ENCODE assay signal across 16 mouse cellular contexts in the genomic region with DNA sequence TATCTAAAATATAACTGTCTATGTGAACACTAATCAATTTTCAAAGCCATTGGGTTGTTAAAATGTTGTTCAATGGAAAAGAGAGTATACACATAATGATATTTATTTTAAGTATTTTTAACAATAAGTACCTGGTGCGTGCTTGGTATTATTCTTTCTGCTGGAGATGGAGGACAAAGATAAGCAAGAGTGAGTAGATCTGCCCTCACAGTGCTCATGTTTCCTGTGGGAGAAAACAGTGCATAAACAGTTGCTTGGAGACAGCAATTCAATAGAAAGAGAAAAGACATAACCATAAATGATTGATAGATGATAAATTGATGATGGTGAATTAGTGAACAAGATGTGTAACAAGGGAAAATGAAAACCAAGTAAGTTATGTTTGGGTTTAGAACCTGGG.
"Had no signal": no experiment of that assay in that cellular context is flagged by ENCODE, and none has a peak within 500 bp of the region (broad histone marks: within the 10 kb centered on the region; RNA-seq: fewer than 3 reads in every experiment).

No protein-coding gene starts in this region.

- ATAC-seq: hindbrain, postnatal 0 days; intestine, embryonic 15.5 days; intestine, postnatal 0 days; liver, embryonic 12.5 days had no signal

- DNase-seq: gastrocnemius, adult 2 months; gastrocnemius, postnatal 10 days; gastrocnemius, postnatal 25 days; heart, adult 18-20 months; heart, postnatal 14 days; heart, postnatal 36 days; kidney, adult 18-20 months; kidney, adult 8-10 months; kidney, postnatal 10 days; kidney, postnatal 25 days; kidney, postnatal 4 days; left cerebral cortex, postnatal 4 days had no signal
